Mouse (Mus musculus) embryo, embryonic 10.5 days (tissue): Measurements from ENCODE around the gene Large2.

Experiments used
- DNase-seq: peaks from one replicate; pipeline ENCODE4 v3.0.0-alpha.2; 2015; ENCODE audit warnings: low spot score

The Large2 gene

DNA sequence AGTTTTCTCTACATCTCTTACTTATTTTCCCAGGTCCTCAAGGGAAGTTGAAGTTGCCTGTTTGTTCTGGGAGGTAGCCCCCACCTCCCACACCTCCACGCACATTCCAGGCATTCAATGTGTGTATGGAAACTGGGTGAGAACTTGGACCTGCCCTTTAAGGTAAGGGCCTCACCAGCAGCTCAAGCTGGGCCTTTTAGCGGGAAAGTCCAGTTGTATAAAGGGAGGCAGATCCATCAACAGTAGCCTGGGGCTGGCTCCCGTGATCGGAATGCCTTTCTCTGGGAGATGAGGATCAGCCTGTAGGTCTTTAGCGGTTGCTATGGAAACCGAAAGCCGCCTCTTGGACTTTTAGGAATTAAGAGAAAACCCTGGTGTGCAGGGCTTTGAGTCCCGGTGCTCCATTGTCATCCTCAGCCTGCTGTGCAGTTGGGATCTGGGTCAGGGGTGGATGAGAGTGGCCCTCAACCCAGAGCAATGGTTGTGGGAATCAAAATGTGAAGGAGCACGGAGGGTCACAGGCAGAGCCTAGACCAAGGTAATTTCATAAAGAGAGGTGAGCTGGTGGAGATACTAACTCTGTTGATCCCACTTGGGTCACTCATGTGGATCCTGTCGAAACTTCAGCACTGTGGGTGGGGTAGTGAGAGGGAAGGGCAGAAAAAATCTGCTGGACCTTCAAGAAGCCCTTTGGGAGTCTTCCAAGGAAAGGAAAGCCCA, 2.5 kb downstream of the Large2 start:
- peak; percentile 83 for DNase-seq

DNA sequence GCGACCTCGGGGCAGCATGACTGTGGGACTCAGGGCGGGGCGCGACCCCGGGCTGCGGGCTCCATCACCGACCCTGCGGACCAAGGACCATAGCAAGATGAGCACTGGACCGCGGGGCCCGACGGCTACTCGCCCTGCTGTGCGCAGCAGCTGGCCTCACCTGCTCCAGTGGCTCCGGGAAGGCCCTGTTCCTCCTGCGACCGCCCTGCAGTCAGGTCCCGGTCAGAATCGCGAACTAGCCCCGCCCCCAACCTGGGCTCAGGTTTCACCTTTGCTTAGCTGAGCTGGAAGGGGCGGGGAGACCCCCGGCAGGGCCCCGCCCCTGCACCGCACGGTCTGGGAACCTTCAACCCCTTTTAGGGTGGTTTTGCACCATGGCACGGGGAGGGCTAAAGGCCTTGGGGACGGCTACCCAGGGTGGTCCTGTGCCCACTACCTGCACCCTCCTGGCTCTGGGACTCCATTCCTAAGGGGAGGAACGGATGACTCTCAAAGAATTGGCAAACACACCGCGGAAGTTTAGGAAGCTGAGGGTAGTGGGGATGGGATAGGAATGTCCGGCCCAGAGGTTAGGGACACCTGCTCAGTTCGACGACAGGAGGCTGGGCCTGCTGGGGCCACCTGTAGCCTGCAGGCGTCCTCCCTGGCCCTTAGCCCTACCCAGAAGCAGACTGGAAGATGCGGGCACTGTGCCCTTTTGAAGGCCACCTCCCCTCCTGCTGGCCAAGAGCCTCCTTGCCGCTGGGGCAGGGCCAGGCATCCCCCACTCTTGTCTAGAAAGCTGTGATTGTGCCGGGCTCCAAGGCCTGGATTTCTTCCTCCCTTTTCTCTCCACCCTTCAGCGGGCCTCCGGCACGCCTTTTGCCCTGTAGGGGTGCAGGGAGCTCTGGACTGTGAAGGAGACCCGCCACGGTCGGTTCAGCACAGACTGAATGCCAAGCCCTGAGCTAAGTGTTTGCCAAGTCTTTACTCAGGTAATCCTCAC, 3.6 kb downstream of the Large2 start:
- DNase-seq, result peak; percentile 77

DNA sequence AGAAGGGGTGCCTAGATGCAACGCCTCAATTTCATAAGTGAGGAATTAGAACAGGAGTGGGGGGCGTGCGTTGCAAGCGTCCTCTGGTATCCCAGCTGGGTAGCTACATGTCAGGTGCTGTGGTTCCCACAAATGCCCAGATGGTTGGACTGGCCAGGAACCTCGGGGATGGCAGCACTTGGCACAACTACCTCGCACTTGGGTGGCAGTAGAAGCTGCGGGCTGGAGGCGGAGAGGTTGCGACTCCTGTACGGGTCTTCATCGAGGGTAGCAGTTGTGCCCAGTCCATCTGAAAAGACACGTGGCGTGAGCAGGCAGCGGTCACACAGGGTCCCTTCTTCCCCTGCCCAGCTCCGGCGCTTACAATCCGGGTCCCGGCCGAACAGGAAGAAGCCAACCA, 4.3 kb downstream of the Large2 start:
- peak; percentile 15 for DNase-seq

DNA sequence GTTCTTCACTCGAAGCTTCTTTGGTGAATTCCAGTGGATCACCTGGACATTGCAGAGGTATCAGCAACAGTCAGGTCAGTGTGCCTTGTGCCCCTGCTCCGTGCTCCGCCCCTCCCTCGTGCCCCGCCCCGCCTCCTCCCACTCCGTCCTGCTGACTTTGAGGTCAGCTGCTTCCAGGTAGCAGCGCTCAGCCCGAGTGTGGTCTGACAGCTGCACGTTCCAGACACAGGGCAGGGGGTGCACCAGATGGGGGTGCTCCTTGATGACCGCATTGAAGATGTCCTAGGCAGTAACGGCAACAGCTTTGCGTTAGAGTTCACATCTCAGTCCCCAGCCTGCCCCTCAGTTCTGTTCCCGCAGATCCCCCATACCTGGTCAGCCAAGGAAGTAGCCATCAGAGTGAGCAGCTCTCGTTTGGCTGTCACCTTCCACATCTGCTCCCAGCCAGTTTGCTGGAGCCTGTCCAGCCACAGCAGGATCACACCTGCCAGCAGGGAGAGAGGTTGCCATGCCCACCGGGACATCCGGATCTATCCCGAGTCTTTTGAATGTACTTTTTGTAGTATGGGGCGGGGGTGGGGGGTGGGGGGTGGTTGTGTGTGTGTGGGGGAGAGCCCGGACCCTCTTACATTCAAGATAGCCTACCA, 7.2 kb downstream of the Large2 start:
- DNase-seq, result no peak

DNA sequence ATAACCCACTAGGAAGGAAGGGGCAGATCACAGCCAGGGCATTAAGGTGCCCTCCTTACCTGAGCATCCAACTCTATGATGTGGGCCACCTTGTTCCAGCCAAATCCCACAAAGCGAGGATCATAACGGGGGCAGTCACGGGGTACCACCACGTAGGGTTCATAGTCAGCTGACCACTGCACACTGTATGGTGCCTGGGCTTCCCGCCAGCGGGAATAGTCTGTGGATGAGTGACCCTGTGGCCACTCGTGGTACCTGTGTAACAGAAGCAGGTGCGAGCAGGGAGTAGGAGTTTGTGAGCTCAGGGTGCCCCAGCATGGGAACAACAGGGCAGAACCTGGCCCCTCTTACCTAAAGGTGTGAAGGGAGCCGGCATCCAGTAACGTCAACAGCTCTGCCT, 9.1 kb downstream of the Large2 start:
- no peak for DNase-seq

DNA sequence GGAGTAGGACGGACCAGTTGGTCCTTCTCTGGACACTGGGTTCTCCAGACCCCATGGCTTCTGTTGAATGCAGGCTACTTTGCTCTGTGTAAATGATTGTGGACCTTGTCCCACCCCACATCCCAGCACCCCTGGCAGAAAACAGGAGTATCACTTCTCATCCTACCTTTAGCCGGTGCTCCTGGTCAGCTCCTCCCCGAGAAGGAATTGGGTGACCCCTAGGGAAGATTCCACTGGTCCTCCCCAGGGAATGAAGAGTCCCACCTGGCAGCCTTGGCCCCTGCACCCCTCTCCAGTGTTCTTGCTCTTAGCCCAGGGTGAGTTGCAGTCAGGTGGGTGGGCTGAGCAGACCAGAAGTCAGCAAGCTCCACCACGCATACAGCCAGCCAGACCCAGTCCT, 10.6 kb downstream of the Large2 start:
- no peak for DNase-seq

DNA sequence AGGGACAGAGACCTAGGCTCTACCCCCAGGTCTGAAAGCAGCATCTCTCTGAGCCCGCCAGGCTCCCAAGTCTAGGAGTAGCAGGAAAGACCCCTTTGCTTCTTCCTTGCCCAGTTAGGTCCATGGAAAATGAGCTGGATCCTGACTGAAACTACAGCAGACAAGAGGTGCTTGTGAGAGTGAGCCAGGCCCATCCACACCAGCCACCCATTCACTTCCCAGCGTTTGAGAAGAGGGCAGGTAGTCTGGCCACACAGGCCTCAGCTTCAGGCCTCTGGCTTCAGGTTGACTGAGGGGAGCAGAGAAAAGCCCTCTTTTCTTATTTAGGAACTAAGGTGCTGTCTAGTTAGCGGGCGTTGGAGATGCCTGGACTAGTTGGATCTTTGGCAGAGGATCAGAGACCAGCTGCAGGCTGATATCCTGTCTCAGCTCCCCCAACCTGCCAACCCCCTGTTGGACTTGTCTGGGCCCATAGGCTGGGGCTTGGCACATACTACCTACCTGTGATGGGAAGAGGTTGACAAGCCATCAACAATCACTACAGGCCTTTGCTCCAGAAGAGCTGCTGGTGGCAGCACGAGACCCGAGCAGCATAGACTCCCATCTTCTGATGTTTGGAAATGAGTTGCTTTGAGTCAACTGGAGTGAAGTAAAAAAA, 12.0 kb downstream of the Large2 start:
- no peak for DNase-seq

DNA sequence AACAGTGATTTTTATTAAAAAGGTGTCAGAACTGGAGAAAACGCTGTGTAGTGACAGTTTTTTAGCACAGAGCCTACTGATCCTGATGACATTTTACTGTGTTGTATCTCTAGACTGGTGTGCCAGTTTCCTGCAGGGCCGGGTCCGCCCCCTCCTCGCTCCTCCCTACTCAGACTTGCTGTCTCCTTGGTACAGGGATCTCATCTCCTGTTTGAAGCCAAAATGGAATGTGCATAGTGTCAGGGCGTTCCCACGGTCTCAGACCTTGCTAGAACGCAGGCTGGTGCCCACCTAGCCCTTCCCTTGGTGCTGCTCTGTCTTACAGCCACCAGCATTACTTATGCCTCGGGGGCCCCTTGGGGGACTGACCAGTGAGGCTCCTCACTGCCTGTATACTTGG, 12.9 kb downstream of the Large2 start:
- no peak for DNase-seq

DNA sequence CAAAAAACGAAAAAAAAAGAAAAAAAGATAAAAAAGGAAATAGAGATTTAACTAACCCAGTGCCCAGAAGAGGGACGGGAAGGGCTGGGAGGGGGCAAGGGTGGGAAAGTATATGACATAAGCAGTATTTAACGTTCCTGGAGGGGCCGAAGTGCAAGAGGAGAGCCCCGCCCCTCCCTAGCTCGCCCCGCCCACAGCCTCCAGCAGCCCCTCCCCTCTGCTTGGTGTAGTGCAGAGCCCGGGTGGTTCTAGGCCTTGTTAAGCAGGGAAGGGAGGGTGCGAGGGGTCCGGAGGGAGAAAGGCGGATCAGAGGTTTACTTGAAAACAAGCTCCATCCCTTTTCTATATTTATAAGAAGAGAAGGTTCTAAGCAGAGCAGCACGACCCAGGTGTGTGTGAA, 13.8 kb downstream of the Large2 start:
- DNase-seq, result no peak

DNA sequence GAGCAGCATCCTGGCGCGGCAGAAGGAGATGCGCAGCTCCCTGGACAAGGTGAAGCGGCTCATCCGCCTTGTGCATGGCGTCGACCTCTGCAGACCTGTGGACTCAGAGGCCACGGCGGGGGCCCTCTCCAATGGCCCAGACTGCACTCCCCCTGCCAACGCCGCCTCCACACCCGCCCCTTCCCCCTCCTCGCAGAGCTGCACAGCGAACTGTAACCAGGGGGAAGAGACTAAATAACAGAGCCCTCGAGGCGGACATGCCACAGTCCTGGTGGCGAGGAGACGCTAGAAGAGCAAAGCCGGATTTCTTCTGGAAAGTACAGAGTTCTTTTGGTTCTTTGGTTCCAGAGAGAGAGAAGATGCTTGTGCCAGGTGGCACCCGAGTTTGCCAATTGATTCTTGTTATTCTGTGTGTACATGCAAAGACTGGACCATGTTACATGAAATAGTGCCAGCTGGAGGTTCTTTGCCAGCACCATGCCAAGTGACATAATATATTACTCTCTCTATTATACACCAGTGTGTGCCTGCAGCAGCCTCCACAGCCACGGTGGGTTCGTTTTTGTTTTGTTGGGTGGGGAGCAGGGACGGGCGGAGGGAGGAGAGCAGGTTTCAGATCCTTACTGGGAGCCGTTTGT, 14.4 kb downstream of the Large2 start:
- DNase-seq, result no peak

DNA sequence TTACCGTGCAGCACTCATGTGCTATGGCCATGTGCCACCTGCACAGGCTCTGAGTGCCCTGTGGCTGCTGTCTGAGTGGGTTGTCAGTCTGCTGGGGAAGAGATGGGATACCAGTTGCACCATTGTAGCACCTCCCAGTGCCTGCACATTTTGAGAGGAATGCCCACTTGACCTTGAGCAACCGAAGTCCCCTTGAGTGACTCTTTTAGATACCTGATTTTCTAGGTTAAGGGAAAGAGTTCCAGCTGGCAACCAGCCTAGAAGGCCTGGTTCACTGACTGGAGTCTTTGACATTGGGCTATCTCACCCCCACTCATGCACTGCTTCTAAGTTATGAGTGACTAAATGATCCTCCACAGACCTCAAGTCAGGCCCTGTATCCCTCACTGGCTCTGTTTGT, 15.4 kb downstream of the Large2 start:
- DNase-seq, result no peak

DNA sequence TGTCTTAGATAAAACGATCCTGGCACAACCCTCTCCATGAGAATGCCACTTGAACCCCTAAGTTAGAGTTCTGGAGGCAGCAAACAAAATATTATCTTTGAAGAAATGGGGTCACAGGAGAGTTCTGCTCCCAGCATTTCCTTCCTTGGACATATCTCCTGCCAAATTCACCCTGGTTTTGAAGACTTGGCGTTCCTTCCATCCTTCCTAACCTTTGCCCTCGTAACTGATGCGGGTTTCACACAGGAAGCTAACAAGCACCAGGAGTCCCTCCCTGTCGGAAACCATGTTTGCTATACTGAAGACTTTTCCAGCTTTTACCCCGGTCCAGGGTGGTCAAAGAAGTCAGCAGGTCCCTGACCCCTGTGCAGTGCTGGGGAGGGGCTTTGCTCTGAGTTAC, 20.4 kb downstream of the Large2 start:
- DNase-seq, result no peak

DNA sequence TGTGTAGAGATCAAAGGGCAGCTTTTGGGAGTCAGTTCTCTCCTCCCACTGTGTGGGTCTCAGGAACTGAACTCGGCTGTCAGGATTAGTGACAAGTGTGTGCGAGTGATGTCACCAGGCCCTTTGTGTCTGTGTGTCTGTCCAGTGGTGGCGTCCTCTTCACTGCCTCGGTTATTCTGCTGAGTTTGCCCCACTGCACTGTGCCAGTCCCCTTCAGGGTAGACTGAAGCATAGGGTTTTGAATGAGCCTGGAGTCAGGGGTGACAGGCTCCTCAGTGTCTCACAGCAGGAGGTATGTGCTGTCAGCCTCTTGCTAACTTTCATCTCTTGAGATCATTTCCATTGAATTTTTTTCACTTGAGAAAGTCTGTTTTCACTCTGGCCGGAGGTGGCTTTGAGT, 21.3 kb downstream of the Large2 start:
- DNase-seq, result no peak

DNA sequence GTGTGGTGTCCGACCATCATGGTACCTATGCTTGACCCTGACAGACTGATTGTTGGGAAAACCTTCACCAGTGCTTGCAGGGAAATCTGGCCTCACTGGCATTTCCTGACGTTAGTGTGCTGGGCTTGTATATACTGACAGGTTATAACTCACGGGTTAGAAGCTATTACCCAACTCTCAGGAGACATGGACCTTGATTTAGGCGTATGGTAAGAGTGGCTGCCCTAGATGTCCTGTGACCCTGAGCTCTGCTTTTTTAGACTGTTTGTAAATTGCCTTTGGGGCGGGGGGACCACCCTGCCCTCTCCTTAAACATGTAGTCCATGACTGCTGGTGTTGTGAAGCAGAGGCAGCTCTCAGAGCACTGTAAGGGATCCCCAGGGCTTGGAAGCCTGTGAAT, 24.0 kb downstream of the Large2 start:
- peak; percentile 12 for DNase-seq

DNA sequence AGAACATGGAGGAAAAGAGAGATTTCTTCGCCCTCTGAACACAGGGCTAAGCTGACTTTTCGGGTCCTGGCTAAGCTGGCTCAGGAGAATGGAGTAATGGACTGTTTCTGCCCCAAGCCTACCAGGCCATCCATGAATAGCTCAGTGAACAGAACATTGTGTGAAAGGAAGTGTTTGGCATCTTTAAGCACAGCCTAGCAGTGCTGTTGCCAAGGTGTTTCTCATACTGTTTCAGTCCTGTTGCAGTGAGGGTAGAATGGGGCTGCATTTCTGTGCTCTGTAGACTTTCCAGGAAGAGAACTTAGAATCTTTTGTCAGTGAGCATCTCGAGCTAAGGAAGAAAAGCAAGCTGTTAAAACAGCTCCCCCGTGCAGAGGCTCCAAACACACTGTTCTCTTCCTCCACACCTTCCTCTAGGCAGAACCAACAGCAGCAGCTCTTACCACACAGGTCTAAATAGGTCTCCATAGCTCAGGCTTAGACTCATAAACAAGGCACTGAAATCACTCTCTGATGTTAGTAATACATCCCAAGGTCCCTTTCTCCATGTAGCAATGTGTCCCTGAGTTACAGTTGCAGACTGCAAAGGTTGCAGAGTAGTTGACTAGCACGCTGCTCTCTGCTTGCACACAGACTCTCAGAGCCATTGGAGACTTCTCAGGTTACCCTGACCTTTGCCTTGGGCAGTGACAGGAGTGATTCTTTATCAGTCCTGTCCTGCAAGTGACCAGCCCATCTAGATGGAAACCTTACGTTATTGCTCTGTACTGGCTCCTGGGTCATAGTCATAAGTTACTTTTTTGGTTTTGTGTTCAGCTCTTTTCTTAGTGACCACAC, 24.9 kb downstream of the Large2 start:
- DNase-seq, result peak; percentile 50

DNA sequence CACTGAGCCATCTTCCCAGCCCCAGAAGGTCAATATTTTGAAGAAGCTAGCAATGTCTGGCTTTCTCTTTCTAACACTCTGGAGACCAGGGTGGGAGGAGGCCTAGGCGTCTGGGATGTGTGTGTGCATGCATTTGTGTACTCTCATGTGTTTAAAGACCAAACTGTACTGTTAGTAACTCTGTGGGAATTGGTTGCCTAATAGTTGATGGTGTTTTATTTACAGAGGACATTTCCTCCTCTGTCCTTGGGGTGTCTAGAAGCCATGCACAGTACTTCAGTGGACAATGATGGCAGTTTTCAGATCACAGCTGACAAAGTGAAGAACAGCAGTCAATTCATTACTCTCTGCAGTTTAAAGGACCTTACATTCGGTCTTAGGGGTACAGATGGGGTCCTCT, 27.5 kb downstream of the Large2 start:
- no peak for DNase-seq

DNA sequence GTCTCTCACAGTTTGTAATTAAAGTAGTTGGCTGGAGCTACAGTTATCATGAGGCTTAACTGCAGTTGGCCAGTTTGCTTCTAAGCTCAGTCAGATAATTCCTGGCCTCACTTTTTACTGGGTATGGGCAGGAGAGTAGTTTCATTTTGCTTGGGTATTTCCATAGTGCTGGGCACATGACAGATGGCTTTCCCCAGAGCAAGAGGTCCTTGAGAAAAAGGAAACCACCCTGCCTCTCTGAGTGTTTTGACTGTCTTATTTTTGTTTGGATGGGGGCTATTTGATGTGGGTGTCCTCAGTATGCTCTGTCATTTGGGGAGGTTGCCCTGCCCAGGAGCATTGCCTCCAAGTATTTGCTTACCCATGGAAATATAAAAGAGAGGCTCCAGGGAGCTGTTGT, 32.3 kb downstream of the Large2 start:
- no peak for DNase-seq

DNA sequence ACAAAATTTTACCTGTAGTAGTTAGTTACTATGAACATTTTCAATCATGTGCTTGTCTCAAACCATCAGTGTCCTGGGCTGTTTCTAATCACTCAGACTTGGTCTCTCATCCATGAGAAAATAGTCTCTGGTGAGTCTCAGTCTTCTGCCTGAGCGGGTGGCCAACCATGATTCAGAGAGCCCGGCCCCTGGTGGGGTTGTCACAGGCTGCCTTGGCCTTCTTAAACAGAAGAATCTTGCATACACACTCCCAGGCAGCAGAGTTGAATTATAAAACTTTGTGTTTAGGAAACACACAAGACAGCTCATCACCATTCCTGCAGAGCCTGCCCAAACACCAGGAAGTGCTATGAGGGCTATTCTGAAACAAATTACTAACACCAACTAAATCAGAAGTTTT, 42.8 kb downstream of the Large2 start:
- no peak for DNase-seq

DNA sequence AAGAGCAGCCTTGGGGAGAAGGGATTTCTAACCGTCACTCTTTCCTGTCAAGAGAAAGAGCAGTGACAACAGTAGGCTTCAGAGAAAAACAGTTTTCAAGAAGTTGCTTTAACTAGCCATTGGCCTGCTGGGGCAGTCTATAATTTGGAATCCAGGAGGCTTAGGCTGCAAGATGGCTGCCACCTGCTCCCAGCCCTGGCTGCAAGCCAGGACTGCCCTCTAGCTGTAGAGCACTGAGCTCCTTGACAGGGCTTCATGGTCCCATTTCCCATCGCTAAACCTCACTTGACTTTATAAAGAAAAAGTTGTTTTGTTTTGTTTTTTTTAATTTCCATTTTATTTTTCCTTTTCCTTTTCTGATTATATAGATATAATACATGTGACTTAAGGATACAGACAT, 43.3 kb downstream of the Large2 start:
- DNase-seq, result no peak

DNA sequence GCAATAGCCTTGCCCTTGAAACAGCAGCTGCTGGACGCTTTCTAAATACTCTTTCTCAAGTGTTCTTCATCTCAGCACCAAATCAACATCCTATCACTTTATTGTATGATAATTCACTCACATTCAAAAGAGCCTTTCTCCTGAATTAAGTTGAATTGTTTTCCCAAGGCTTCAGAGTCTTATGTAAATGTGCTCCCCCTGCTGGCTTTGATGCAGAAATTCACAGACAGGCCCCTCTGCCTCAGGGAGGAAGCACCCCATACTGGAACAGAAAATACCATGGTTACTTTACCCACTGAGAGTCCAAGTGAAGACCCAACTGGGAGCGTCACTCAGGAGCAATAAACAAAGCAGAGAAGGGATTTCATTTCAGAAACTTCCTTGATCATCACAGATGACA, 43.8 kb downstream of the Large2 start:
- DNase-seq, result peak; percentile 74

DNA sequence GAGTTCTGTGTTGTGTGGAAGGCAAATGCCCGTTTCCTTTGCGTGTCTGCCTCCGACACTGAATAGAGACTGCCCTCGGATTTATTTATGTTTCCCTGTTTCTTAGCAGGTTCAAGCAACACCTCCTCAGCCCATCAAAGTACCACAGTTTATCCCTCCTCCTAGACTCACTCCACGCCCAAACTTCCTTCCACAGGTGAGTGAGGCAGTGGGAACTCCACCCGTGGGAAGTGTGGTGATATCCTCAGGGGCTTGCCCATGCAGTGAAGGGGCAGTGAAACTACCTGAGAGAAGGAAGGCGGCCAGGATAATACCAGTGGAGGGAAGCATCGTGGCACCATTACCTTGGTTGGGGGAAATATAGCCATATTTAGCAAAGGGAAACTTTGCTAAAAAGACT, 46.5 kb downstream of the Large2 start:
- no peak for DNase-seq
